Mouse (Mus musculus) olfactory bulb, adult 2 months (tissue): ENCODE measurements around the gene Rubcn.

Source experiments
- CTCF ChIP-seq: fragments of 200-500 bp; IDR thresholded peaks from 2 replicates; pipeline ENCODE4 v1.5.1; 2012; ENCODE audit warnings: low read depth, mild to moderate bottlenecking, low read length, moderate library complexity; ENCODE audit not compliant: insufficient read depth
- POLR2A ChIP-seq: fragments of 200-500 bp; IDR thresholded peaks from 2 replicates; pipeline ENCODE4 v1.6.1; 2012; ENCODE audit warnings: mild to moderate bottlenecking, low read depth, low read length, moderate library complexity; ENCODE audit not compliant: insufficient read depth

GRCm38 (mm10) chr16:32818036-32818435 is 59.5 kb downstream of the Rubcn start:
- TF ChIP-seq CTCF (no peak), POLR2A (no peak)
